ENCODE assay signal across 8 mouse cellular contexts in genomic region chr9:22054411-22055076, GRCm38 (mm10). TPM values are rescaled to one million over a fixed set of nuclear protein-coding genes. Genes with fewer than 3 reads are reported as not detected.
A peak's percentile ranks its signal among the peaks of the same experiment; 100 is the strongest.
DNase-seq lines count a peak whose midpoint lies in the region; ATAC-seq and TF ChIP-seq lines count a peak whose summit lies in the region.

No protein-coding gene starts in this region.

- H3K9me3 ChIP-seq in ES-Bruce4 (replicated peaks; ENCODE audit: control insufficient read depth, insufficient read depth, low read length, poor library complexity, severe bottlenecking): no peaks in the 10 kb centered on the region
- H3K9me3 ChIP-seq in neural tube, embryonic 15.5 days (replicated peaks): no peaks in the 10 kb centered on the region

- no peak for TF ChIP-seq POLR2A in ES-Bruce4 (IDR thresholded peaks at IDR 0.05; ENCODE audit: insufficient read depth, low read length)
- TF ChIP-seq POLR2A in thymus, adult 2 months (IDR thresholded peaks at IDR 0.05; ENCODE audit: control insufficient read depth, extremely low read depth, insufficient read depth, low read length, poor library complexity): no peak

- no peaks in the 10 kb centered on the region; the same call in 1 of the 2 replicates for H3K27me3 ChIP-seq in ES-Bruce4 (ENCODE audit: control insufficient read depth, insufficient read depth, low read length, poor library complexity, severe bottlenecking)
- H3K27me3 ChIP-seq in neural tube, embryonic 15.5 days (replicated peaks): no peaks in the 10 kb centered on the region; the same call in 1 of the 2 replicates
- H3K27me3 ChIP-seq in thymus, adult 2 months (ENCODE audit: control insufficient read depth, insufficient read depth, low read length): peaks cover 10% of the 10 kb centered on the region; the same call in 1 of the 2 replicates

- intact Hi-C loops in heart, postnatal 36 days (cut with DNase I): loop anchor here (5.0 kb wide), 1 partner anchor 77 kb away; no protein-coding TSS in a partner anchor

- H3K9ac ChIP-seq in ES-Bruce4 (ENCODE audit: low read depth, poor library complexity, severe bottlenecking): no peak overlapping the region
- no peak overlapping the region; the same call in 1 of the 2 replicates for H3K9ac ChIP-seq in neural tube, embryonic 15.5 days (replicated peaks)

- H3K36me3 ChIP-seq in ES-Bruce4 (ENCODE audit: control insufficient read depth, insufficient read depth, low read length, poor library complexity, severe bottlenecking): no peaks in the 10 kb centered on the region
- peaks cover 22% of the 10 kb centered on the region for H3K36me3 ChIP-seq in neural tube, embryonic 15.5 days
- H3K36me3 ChIP-seq in thymus, adult 2 months (ENCODE audit: control insufficient read depth, insufficient read depth, low read length): peaks cover 3% of the 10 kb centered on the region

- peaks cover 5% of the 10 kb centered on the region for H3K4me1 ChIP-seq in ES-Bruce4 (ENCODE audit: control insufficient read depth, insufficient read depth, low read length)
- peaks cover 4% of the 10 kb centered on the region; the same call in 1 of the 2 replicates for H3K4me1 ChIP-seq in brown adipose tissue, adult 24 weeks (ENCODE audit: control insufficient read depth, insufficient read depth, insufficient read length, low read length)
- H3K4me1 ChIP-seq in neural tube, embryonic 15.5 days: peaks cover 27% of the 10 kb centered on the region
- H3K4me1 ChIP-seq in thymus, adult 2 months (replicated peaks; ENCODE audit: control insufficient read depth, insufficient read depth, low read length): peaks cover 21% of the 10 kb centered on the region

- peak overlapping the region; percentile 39 for H3K4me3 ChIP-seq in ES-Bruce4 (ENCODE audit: low read depth, low read length)
- peak overlapping the region; percentile 38 for H3K4me3 ChIP-seq in brown adipose tissue, adult 24 weeks (ENCODE audit: insufficient read depth, low read depth, low read length)
- H3K4me3 ChIP-seq in layer of hippocampus, adult 2 months: peak overlapping the region; percentile 50
- H3K4me3 ChIP-seq in neural tube, embryonic 15.5 days (replicated peaks): peak overlapping the region; percentile 34
- H3K4me3 ChIP-seq in thymus, adult 2 months (ENCODE audit: control insufficient read depth, insufficient read depth, low read length): no peak overlapping the region

- TF ChIP-seq EP300 in ES-Bruce4 (IDR thresholded peaks at IDR 0.05; ENCODE audit: insufficient read depth, low read depth, low read length): 0 out of 2 replicates have a peak, but pooled peaks have one; percentile 41

- peak overlapping the region; percentile 64 for H3K4me2 ChIP-seq in neural tube, embryonic 15.5 days

- peak; percentile 79 for TF ChIP-seq CTCF in ES-Bruce4 (IDR thresholded peaks at IDR 0.05; ENCODE audit: low read depth, low read length)
- TF ChIP-seq CTCF in layer of hippocampus, adult 2 months (conservative IDR thresholded peaks at IDR 0.05): peak; percentile 84
- peak; percentile 83 for TF ChIP-seq CTCF in thymus, adult 2 months (IDR thresholded peaks at IDR 0.05; ENCODE audit: borderline replicate concordance, control insufficient read depth, extremely low read depth, insufficient read depth, low read length, poor library complexity)

- peak; percentile 35 to 36 for DNase-seq in heart, postnatal 36 days
- DNase-seq in layer of hippocampus, adult 2 months (ENCODE audit: low spot score in 2 of 2): peak; percentile 82 to 85
- peak; percentile 59 to 66 for DNase-seq in lung, adult 18-20 months
- peak; percentile 77 for DNase-seq in thymus, adult 2 months

- ATAC-seq in erythroid progenitor cell, adult 5-6 weeks (replicated peaks; ENCODE audit: low FRiP score, poor library complexity, severe bottlenecking): peak; percentile 39; the same call in 1 of the 2 replicates
- peak; percentile 46 for ATAC-seq in neural tube, embryonic 15.5 days (ENCODE audit: low FRiP score)

- WGBS in neural tube, embryonic 15.5 days: 2% methylated on average over 32 of the region's 32 CpGs
- 6% methylated on average over 32 of the region's 32 CpGs for WGBS in thymus, adult 2 months

- no peak overlapping the region for H3K27ac ChIP-seq in ES-Bruce4 (ENCODE audit: insufficient read depth, low read length)
- H3K27ac ChIP-seq in brown adipose tissue, adult 24 weeks (replicated peaks; ENCODE audit: low read depth, low read length): no peak overlapping the region
- H3K27ac ChIP-seq in layer of hippocampus, adult 2 months: peak overlapping the region; percentile 85
- peak overlapping the region; percentile 37; the same call in 1 of the 2 replicates for H3K27ac ChIP-seq in neural tube, embryonic 15.5 days (replicated peaks)
- no peak overlapping the region for H3K27ac ChIP-seq in thymus, adult 2 months (ENCODE audit: control insufficient read depth, insufficient read depth, low read length)

RNA-seq across cellular contexts. Expression of gene Elavl3, which starts 2.7 kb away (rescaled TPM):
- 8.3 and 10.6 TPM in 2 replicates for polyA plus RNA-seq in ES-Bruce4 (2011; ENCODE audit: insufficient read depth, insufficient read length, low read depth, missing spikeins)
- polyA plus RNA-seq in brown adipose tissue, adult 24 weeks (2012; ENCODE audit: insufficient read depth, insufficient read length, missing spikeins): 0.91 and 2.0 TPM in 2 replicates
- not detected in 2 replicates for total RNA-seq in erythroid progenitor cell, adult 5-6 weeks (2015; ENCODE audit: low replicate concordance)
- total RNA-seq in erythroid progenitor cell, adult 5-6 weeks (2017; ENCODE audit: low replicate concordance): not detected in 2 replicates
- total RNA-seq in heart, postnatal 36 days (2021): under 1 TPM; 0.05 to 0.11 TPM
- 100 to 1,000 TPM; 156 to 160 TPM for total RNA-seq in layer of hippocampus, adult 2 months (2021)
- polyA plus RNA-seq in neural tube, embryonic 15.5 days (2015; fragmentation: Nextera tagmentation; extraction: Ambion mirVana): 67.4 and 96.9 TPM in 2 replicates
- 0.35 and 0.43 TPM in 2 replicates for polyA plus RNA-seq in thymus, adult 2 months (2012; rRNA removed)

RNA-seq across cellular contexts. Expression of gene Gm49318, which starts 16.5 kb away (rescaled TPM):
- not detected in 2 replicates for polyA plus RNA-seq in ES-Bruce4 (2011; ENCODE audit: insufficient read depth, insufficient read length, low read depth, missing spikeins)
- not detected in 2 replicates for polyA plus RNA-seq in brown adipose tissue, adult 24 weeks (2012; ENCODE audit: insufficient read depth, insufficient read length, missing spikeins)
- not detected in 2 replicates for total RNA-seq in erythroid progenitor cell, adult 5-6 weeks (2015; ENCODE audit: low replicate concordance)
- not detected in 2 replicates for total RNA-seq in erythroid progenitor cell, adult 5-6 weeks (2017; ENCODE audit: low replicate concordance)
- not detected for total RNA-seq in heart, postnatal 36 days (2021)
- total RNA-seq in layer of hippocampus, adult 2 months (2021): 1 to 10 TPM; 2.2 to 6.3 TPM
- polyA plus RNA-seq in neural tube, embryonic 15.5 days (2015; fragmentation: Nextera tagmentation; extraction: Ambion mirVana): not detected in 2 replicates
- polyA plus RNA-seq in thymus, adult 2 months (2012; rRNA removed): not detected in 2 replicates

RNA-seq across cellular contexts. Expression of gene Zfp653, which starts 16.6 kb away (rescaled TPM):
- 7.2 and 8.8 TPM in 2 replicates for polyA plus RNA-seq in ES-Bruce4 (2011; ENCODE audit: insufficient read depth, insufficient read length, low read depth, missing spikeins)
- 2.1 and 4.8 TPM in 2 replicates for polyA plus RNA-seq in brown adipose tissue, adult 24 weeks (2012; ENCODE audit: insufficient read depth, insufficient read length, missing spikeins)
- total RNA-seq in erythroid progenitor cell, adult 5-6 weeks (2015; ENCODE audit: low replicate concordance): 2.1 and 6.1 TPM in 2 replicates
- 6.0 and 11.2 TPM in 2 replicates for total RNA-seq in erythroid progenitor cell, adult 5-6 weeks (2017; ENCODE audit: low replicate concordance)
- total RNA-seq in heart, postnatal 36 days (2021): 1 to 10 TPM; 4.4 to 5.2 TPM
- 10 to 100 TPM; 22.3 to 25.2 TPM for total RNA-seq in layer of hippocampus, adult 2 months (2021)
- 17.3 and 18.6 TPM in 2 replicates for polyA plus RNA-seq in neural tube, embryonic 15.5 days (2015; fragmentation: Nextera tagmentation; extraction: Ambion mirVana)
- 52.0 and 52.6 TPM in 2 replicates for polyA plus RNA-seq in thymus, adult 2 months (2012; rRNA removed)

RNA-seq across cellular contexts. Expression of gene Ecsit, which starts 30.7 kb away (rescaled TPM):
- 20.9 and 21.9 TPM in 2 replicates for polyA plus RNA-seq in ES-Bruce4 (2011; ENCODE audit: insufficient read depth, insufficient read length, low read depth, missing spikeins)
- polyA plus RNA-seq in brown adipose tissue, adult 24 weeks (2012; ENCODE audit: insufficient read depth, insufficient read length, missing spikeins): 95.3 and 111 TPM in 2 replicates
- total RNA-seq in erythroid progenitor cell, adult 5-6 weeks (2015; ENCODE audit: low replicate concordance): 3.4 TPM in 1 of 2 replicates, not detected in the other
- total RNA-seq in erythroid progenitor cell, adult 5-6 weeks (2017; ENCODE audit: low replicate concordance): 2.0 and 4.9 TPM in 2 replicates
- total RNA-seq in heart, postnatal 36 days (2021): 100 to 1,000 TPM; 103 to 106 TPM
- total RNA-seq in layer of hippocampus, adult 2 months (2021): 10 to 100 TPM; 44.7 to 47.2 TPM
- 63.9 and 65.5 TPM in 2 replicates for polyA plus RNA-seq in neural tube, embryonic 15.5 days (2015; fragmentation: Nextera tagmentation; extraction: Ambion mirVana)
- 58.1 and 62.2 TPM in 2 replicates for polyA plus RNA-seq in thymus, adult 2 months (2012; rRNA removed)

RNA-seq across cellular contexts. Expression of gene Cnn1, which starts 44.5 kb away (rescaled TPM):
- 7.8 and 10.1 TPM in 2 replicates for polyA plus RNA-seq in ES-Bruce4 (2011; ENCODE audit: insufficient read depth, insufficient read length, low read depth, missing spikeins)
- 1.9 and 5.7 TPM in 2 replicates for polyA plus RNA-seq in brown adipose tissue, adult 24 weeks (2012; ENCODE audit: insufficient read depth, insufficient read length, missing spikeins)
- total RNA-seq in erythroid progenitor cell, adult 5-6 weeks (2015; ENCODE audit: low replicate concordance): not detected in 2 replicates
- total RNA-seq in erythroid progenitor cell, adult 5-6 weeks (2017; ENCODE audit: low replicate concordance): not detected in 2 replicates
- 1 to 10 TPM; 7.3 to 8.8 TPM for total RNA-seq in heart, postnatal 36 days (2021)
- total RNA-seq in layer of hippocampus, adult 2 months (2021): 1 to 10 TPM in 1 of 2 experiments, under 1 TPM in 1; 0.44 to 1.4 TPM
- 0.84 and 34.2 TPM in 2 replicates for polyA plus RNA-seq in neural tube, embryonic 15.5 days (2015; fragmentation: Nextera tagmentation; extraction: Ambion mirVana)
- 4.3 and 5.0 TPM in 2 replicates for polyA plus RNA-seq in thymus, adult 2 months (2012; rRNA removed)

Comparison
In these comparisons a context has a peak if more than half of its experiments do, and no peak if none do; other contexts are left out.
1. H3K27ac ChIP-seq: peak in layer of hippocampus, adult 2 months (single experiment) and neural tube, embryonic 15.5 days (single experiment); none in ES-Bruce4 (single experiment), brown adipose tissue, adult 24 weeks (single experiment) and thymus, adult 2 months (single experiment).
2. Peak in every context shown above with its lines, with median percentiles within 50 percentile points of each other: CTCF ChIP-seq and DNase-seq.